Mouse (Mus musculus) spleen, adult 2 months (tissue): Measurements from ENCODE around the gene Klf13.

Experiments
- CTCF ChIP-seq: fragments of 200-500 bp; IDR thresholded peaks from 2 replicates; pipeline ENCODE4 v1.5.1; 2011; ENCODE audit warnings: mild to moderate bottlenecking, inconsistent platforms; ENCODE audit not compliant: insufficient read depth, insufficient read length, insufficient replicate concordance; ENCODE audit errors: extremely low read depth
- POLR2A ChIP-seq: fragments of 200-500 bp; IDR thresholded peaks from 2 replicates; pipeline ENCODE4 v1.6.1; 2011; ENCODE audit warnings: low read depth, low read length, inconsistent platforms

DNA sequence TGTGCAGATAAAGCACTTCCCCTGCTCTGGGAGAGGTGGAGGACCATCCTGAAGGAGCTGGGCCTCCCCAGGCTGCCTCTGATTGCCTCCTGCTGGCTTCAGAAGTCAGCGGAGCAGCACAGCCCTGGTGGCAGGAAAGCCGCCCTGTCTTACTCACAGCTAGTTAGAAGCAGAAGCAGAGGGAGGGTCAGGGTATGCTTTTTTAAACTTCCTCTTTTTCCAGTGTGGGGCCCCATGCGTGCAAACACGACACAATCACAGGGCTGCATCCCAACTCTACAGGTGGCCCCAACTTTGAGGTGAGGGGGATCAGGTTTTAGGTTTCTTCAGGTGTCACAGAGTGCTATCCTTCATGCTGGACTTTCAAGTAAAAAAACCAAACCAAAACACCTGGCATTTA is 27.8 kb downstream of the Klf13 start:
- TF ChIP-seq POLR2A (no peak), CTCF (peak; percentile 17; the same call in 1 of the 2 replicates)
